Mouse (Mus musculus): ENCODE measurements at regions not wholly inside any gene's neighbourhood (a gene's known extent, or its start where the extent isn't known, plus 50 kb on each side); places are given as distances from the start of the nearest gene placed in this dataset.

DNA sequence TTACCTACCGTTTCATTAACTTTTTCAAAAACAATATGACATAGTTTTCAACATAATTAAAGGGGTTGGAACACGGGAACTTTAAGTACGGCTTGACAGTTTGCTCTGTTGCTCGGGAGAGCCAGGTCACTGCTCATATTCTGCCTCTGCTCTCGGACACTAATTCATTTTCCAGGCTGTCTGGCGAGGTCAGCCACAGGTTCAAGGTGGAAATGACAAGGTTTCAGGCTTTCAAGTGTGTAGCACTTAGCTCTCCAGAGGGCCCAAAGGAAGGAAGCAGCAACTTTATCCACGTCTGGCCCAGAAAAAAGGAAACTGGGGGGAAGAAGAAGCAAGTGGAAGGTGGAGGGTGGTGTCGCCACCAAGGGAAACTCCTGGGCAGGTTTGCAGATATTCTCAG lies 94.0 kb upstream of the Prox1 start:
- Histone ChIP-seq H3K36me3 (ENCODE audit: control insufficient read depth, insufficient read depth, low read length) (no peaks in the 10 kb centered on the region), H3K27ac (ENCODE audit: control insufficient read depth, insufficient read depth, low read depth, low read length) (no peak overlapping the region), H3K27me3 (ENCODE audit: control insufficient read depth, insufficient read depth, low read length) (no peaks in the 10 kb centered on the region), H3K4me1 (ENCODE audit: control insufficient read depth, insufficient read depth, low read length) (no peaks in the 10 kb centered on the region), H3K4me3 (ENCODE audit: control insufficient read depth, low read depth, low read length) (no peak overlapping the region)
- TF ChIP-seq POLR2A (IDR thresholded peaks at IDR 0.05; ENCODE audit: control insufficient read depth, low read depth, low read length) (no peak), CTCF (IDR thresholded peaks at IDR 0.05; ENCODE audit: control insufficient read depth, insufficient read depth, insufficient replicate concordance, low read depth, low read length) (no peak)

DNA sequence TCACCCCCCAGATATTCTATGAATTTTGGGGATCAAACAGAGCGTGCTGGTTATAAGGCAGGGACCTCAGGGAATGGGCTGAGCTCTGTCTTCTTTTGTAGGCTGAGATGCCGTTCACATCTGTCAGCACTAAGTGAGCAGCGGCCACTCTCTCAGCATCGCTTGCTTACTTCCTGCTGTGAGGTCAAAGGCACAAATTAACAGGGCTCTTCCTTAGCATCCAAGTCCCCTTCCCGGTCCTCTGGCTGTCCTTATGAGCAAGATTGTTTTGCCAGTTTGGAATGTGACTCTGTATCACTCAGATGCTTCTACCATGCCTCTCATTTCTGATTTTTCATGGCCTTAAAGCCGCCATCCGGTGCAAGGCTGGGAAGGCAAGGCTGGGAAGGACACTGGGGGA lies 93.1 kb upstream of the Prox1 start:
- H3K27ac ChIP-seq (ENCODE audit: control insufficient read depth, insufficient read depth, low read depth, low read length), result no peak overlapping the region
- H3K36me3 ChIP-seq (ENCODE audit: control insufficient read depth, insufficient read depth, low read length), result no peaks in the 10 kb centered on the region
- H3K4me3 ChIP-seq (ENCODE audit: control insufficient read depth, low read depth, low read length), result no peak overlapping the region
- TF ChIP-seq CTCF (IDR thresholded peaks at IDR 0.05; ENCODE audit: control insufficient read depth, insufficient read depth, insufficient replicate concordance, low read depth, low read length), result no peak
- no peaks in the 10 kb centered on the region for H3K4me1 ChIP-seq (ENCODE audit: control insufficient read depth, insufficient read depth, low read length)
- H3K27me3 ChIP-seq (ENCODE audit: control insufficient read depth, insufficient read depth, low read length), result no peaks in the 10 kb centered on the region

DNA sequence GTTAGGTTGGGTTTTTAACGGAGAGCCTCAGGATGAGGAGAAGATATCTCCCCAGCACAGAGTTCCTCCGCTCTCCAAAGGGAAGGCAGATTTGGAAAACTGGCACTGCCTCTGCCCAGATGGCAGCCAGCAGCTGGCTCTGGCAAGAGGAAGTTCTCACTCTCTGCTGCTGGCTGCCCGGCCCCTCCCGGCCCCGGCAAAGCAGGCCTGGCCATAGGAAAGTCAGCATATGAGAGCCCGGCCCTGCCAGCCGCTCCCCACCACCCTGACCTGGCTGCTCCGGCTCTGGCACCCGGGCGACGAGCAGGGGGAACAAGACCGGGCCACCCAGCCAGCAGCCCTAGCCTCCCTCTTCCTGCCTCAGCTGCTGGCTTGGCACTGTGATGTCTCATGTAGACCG lies 89.1 kb upstream of the Prox1 start:
- Histone ChIP-seq H3K36me3 (ENCODE audit: control insufficient read depth, insufficient read depth, low read length) (no peaks in the 10 kb centered on the region), H3K4me1 (ENCODE audit: control insufficient read depth, insufficient read depth, low read length) (no peaks in the 10 kb centered on the region), H3K4me3 (ENCODE audit: control insufficient read depth, low read depth, low read length) (no peak overlapping the region), H3K27me3 (ENCODE audit: control insufficient read depth, insufficient read depth, low read length) (no peaks in the 10 kb centered on the region), H3K27ac (ENCODE audit: control insufficient read depth, insufficient read depth, low read depth, low read length) (no peak overlapping the region)
- no peak for TF ChIP-seq POLR2A (IDR thresholded peaks at IDR 0.05; ENCODE audit: control insufficient read depth, low read depth, low read length)
- TF ChIP-seq CTCF (IDR thresholded peaks at IDR 0.05; ENCODE audit: control insufficient read depth, insufficient read depth, insufficient replicate concordance, low read depth, low read length), result no peak

DNA sequence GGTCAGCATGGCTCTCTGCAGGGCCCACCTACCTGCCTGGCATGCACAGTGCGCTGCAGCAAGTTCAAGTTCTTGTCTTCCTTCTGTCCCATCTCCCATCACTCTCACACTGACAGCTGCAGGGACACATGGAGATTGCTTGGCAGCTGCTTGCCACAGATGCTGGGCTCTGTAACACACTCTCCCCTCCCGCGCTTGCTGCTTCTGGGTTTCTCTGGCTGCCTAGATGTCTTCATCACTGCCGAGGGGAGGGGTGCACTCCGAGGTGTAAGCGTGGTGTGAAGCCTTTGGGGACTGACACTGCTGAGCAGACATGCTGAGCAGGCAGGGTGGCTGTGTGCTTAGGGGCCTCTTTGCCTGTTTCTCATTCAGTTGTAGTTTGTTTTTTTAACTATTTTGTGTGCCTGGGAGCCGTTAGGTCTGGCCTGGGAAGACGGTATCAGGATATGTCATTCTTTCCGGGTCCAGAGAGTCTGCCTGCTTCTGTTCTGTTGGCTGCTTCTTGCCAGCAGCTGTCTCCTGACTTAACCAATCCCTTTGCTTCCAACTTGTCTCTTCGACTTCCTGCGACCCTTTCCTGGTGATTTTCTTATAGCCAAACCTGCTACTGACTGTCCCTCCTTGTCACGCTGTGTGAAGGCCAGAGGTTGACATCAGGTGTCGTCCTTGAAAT lies 80.2 kb upstream of the Prox1 start:
- TF ChIP-seq CTCF (IDR thresholded peaks at IDR 0.05; ENCODE audit: control insufficient read depth, insufficient read depth, insufficient replicate concordance, low read depth, low read length) (no peak), POLR2A (IDR thresholded peaks at IDR 0.05; ENCODE audit: control insufficient read depth, low read depth, low read length) (no peak)
- Histone ChIP-seq H3K27me3 (ENCODE audit: control insufficient read depth, insufficient read depth, low read length) (no peaks in the 10 kb centered on the region), H3K36me3 (ENCODE audit: control insufficient read depth, insufficient read depth, low read length) (no peaks in the 10 kb centered on the region), H3K27ac (ENCODE audit: control insufficient read depth, insufficient read depth, low read depth, low read length) (no peak overlapping the region), H3K4me3 (ENCODE audit: control insufficient read depth, low read depth, low read length) (no peak overlapping the region), H3K4me1 (ENCODE audit: control insufficient read depth, insufficient read depth, low read length) (no peaks in the 10 kb centered on the region)

DNA sequence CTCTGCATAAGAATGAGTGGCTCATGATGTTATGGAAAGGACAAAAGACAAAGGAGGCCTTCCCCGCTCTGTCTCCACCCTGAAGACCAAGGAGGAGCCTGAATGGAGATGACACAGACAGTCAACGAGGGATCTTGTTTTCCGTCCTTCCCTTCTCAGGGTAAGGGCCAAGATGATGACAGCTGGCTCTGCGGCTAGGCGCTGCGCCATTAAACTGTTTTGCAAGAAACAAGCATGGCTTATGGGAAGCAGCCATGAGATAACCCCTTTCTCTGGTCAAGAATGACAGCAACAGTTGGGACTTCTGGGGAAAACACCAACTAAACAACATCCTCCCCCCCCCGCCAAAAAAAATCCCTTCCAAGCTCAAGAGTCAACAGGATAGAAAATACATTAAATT lies 72.0 kb upstream of the Prox1 start:
- Histone ChIP-seq H3K27me3 (ENCODE audit: control insufficient read depth, insufficient read depth, low read length) (no peaks in the 10 kb centered on the region), H3K4me1 (ENCODE audit: control insufficient read depth, insufficient read depth, low read length) (no peaks in the 10 kb centered on the region), H3K36me3 (ENCODE audit: control insufficient read depth, insufficient read depth, low read length) (no peaks in the 10 kb centered on the region), H3K4me3 (ENCODE audit: control insufficient read depth, low read depth, low read length) (no peak overlapping the region), H3K27ac (ENCODE audit: control insufficient read depth, insufficient read depth, low read depth, low read length) (no peak overlapping the region)
- no peak for TF ChIP-seq POLR2A (IDR thresholded peaks at IDR 0.05; ENCODE audit: control insufficient read depth, low read depth, low read length)
- no peak for TF ChIP-seq CTCF (IDR thresholded peaks at IDR 0.05; ENCODE audit: control insufficient read depth, insufficient read depth, insufficient replicate concordance, low read depth, low read length)

DNA sequence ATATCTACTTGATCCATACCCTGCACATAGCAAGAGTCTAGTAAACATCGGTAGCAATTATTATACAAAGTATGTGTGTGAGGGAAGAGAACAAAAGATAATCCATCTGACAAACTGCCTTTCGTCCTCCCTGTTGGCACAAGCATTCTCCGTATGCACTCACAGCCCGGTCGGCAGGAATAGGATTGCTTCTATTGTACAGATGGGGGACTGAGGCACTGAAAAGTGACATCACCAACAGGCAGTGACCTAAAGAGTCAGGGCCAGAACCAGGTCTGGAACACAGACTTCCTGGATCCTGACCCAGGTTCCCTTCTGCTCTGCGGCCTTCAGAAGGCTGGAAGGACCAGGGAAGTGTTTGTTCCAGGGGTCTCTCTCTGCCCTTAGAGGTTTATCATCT lies 69.3 kb upstream of the Prox1 start:
- Histone ChIP-seq H3K27ac (ENCODE audit: control insufficient read depth, insufficient read depth, low read depth, low read length) (no peak overlapping the region), H3K4me1 (ENCODE audit: control insufficient read depth, insufficient read depth, low read length) (no peaks in the 10 kb centered on the region), H3K36me3 (ENCODE audit: control insufficient read depth, insufficient read depth, low read length) (no peaks in the 10 kb centered on the region), H3K4me3 (ENCODE audit: control insufficient read depth, low read depth, low read length) (no peak overlapping the region), H3K27me3 (ENCODE audit: control insufficient read depth, insufficient read depth, low read length) (no peaks in the 10 kb centered on the region)
- TF ChIP-seq CTCF (IDR thresholded peaks at IDR 0.05; ENCODE audit: control insufficient read depth, insufficient read depth, insufficient replicate concordance, low read depth, low read length) (no peak), POLR2A (IDR thresholded peaks at IDR 0.05; ENCODE audit: control insufficient read depth, low read depth, low read length) (no peak)

DNA sequence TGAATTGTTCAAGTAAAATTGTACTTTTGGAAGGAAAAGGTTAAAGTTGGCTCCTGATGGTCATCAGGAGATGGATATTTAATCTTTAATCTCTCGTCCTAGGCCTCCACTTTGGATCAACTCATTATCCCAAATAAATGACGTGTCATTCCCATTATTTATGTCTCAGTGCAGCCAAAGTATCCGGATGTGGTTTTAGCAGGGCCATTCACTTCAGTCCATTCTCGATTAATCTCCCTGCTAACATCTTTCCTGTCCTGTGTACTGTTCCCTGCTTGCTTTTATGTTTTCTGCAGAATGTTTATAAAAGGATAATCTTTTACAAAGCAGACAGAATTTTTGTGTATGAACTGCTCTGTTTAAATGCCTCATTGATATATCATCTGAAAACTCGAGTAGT lies 60.4 kb upstream of the Prox1 start:
- no peaks in the 10 kb centered on the region for H3K36me3 ChIP-seq (ENCODE audit: control insufficient read depth, insufficient read depth, low read length)
- H3K27me3 ChIP-seq (ENCODE audit: control insufficient read depth, insufficient read depth, low read length), result no peaks in the 10 kb centered on the region
- no peak overlapping the region for H3K27ac ChIP-seq (ENCODE audit: control insufficient read depth, insufficient read depth, low read depth, low read length)
- TF ChIP-seq POLR2A (IDR thresholded peaks at IDR 0.05; ENCODE audit: control insufficient read depth, low read depth, low read length) (no peak), CTCF (IDR thresholded peaks at IDR 0.05; ENCODE audit: control insufficient read depth, insufficient read depth, insufficient replicate concordance, low read depth, low read length) (no peak)
- no peak overlapping the region for H3K4me3 ChIP-seq (ENCODE audit: control insufficient read depth, low read depth, low read length)
- no peaks in the 10 kb centered on the region for H3K4me1 ChIP-seq (ENCODE audit: control insufficient read depth, insufficient read depth, low read length)

DNA sequence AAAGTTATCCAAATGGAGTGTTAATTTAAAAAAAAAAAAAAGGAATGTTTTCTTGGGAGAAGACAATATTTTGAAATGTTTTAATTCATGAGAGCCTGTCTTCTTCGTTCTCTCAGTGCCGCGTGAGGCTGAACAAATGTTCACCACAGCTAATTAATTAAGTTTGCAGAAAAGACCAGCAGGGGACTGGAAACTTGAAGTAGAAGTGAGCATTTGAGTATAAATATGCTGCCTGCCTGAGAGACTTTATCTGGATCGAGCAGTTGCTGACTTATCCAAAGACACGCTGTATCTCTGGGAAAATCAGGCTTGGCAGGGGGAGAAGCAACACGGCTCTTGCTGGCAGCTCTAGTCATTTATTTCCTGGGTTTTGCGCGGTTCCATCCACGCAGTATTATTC lies 49.9 kb upstream of the Prox1 start:
- Histone ChIP-seq H3K27ac (ENCODE audit: control insufficient read depth, insufficient read depth, low read depth, low read length) (no peak overlapping the region), H3K4me1 (ENCODE audit: control insufficient read depth, insufficient read depth, low read length) (no peaks in the 10 kb centered on the region), H3K27me3 (ENCODE audit: control insufficient read depth, insufficient read depth, low read length) (no peaks in the 10 kb centered on the region), H3K36me3 (ENCODE audit: control insufficient read depth, insufficient read depth, low read length) (no peaks in the 10 kb centered on the region), H3K4me3 (ENCODE audit: control insufficient read depth, low read depth, low read length) (no peak overlapping the region)
- no peak for TF ChIP-seq CTCF (IDR thresholded peaks at IDR 0.05; ENCODE audit: control insufficient read depth, insufficient read depth, insufficient replicate concordance, low read depth, low read length)
- no peak for TF ChIP-seq POLR2A (IDR thresholded peaks at IDR 0.05; ENCODE audit: control insufficient read depth, low read depth, low read length)
